Mouse (Mus musculus) CH12.LX (cell line): ENCODE measurements around the gene Adra1b. TPM values are rescaled to one million over a fixed set of nuclear protein-coding genes. Genes with fewer than 3 reads are reported as not detected.

Experiments used
- DNase-seq: peaks from one replicate; pipeline ENCODE4 v3.0.0-alpha.2; 2013; ENCODE audit errors: extremely low read depth
- H3K27ac ChIP-seq: 2 replicates; pipeline ENCODE4 v1.5.1; 2012; ENCODE audit warnings: low read depth, mild to moderate bottlenecking, control low read depth, moderate library complexity; ENCODE audit not compliant: insufficient read depth
- H3K27me3 ChIP-seq: replicated peaks from 2 replicates; pipeline ENCODE3; 2012; ENCODE audit warnings: inconsistent platforms
- H3K36me3 ChIP-seq, 2 experiments: replicated peaks in 1 of 2; 2 replicates each; pipeline versions ENCODE3 to v1.6.1; 2012; ENCODE audit warnings: inconsistent platforms in 1 of 2, low read length in 1 of 2, mild to moderate bottlenecking in 1 of 2, mixed read lengths in 1 of 2, moderate library complexity in 1 of 2; ENCODE audit not compliant: control insufficient read depth in 1 of 2, insufficient read depth in 1 of 2
- H3K4me1 ChIP-seq, 2 experiments: 2 replicates each; pipeline ENCODE4 v1.6.1; 2012; ENCODE audit warnings: inconsistent platforms in 1 of 2, moderate library complexity in 1 of 2; ENCODE audit not compliant: insufficient read depth in 2 of 2, control insufficient read depth in 1 of 2
- H3K4me2 ChIP-seq: 2 replicates; pipeline ENCODE4 v1.6.1; 2012; ENCODE audit warnings: low read depth, mild to moderate bottlenecking, control low read depth; ENCODE audit not compliant: poor library complexity, insufficient read depth, severe bottlenecking
- H3K4me3 ChIP-seq, 3 experiments: fragments of 150-350 bp in 1 of 3; sonication (generic) in 1 of 3; replicated peaks in 1 of 3; 2 replicates each; pipeline versions ENCODE3 to v1.5.1; 2011 to 2012; ENCODE audit warnings: low read depth in 2 of 3, low read length in 2 of 3, mild to moderate bottlenecking in 2 of 3, moderate library complexity in 2 of 3, control low read depth in 1 of 3, improper control_type of control experiment in 1 of 3, inconsistent platforms in 1 of 3, mixed read lengths in 1 of 3; ENCODE audit not compliant: poor library complexity in 1 of 3
- H3K79me2 ChIP-seq: replicated peaks from 2 replicates; pipeline ENCODE4 v1.6.1; 2012; ENCODE audit warnings: mild to moderate bottlenecking, moderate library complexity; ENCODE audit not compliant: control insufficient read depth, poor library complexity, insufficient read depth, severe bottlenecking; ENCODE audit errors: extremely low read depth
- H3K9ac ChIP-seq: 2 replicates; pipeline ENCODE4 v1.6.1; 2012; ENCODE audit warnings: low read depth, mild to moderate bottlenecking, control low read depth, moderate library complexity; ENCODE audit not compliant: insufficient read depth
- H3K9me3 ChIP-seq: replicated peaks from 2 replicates; pipeline ENCODE3; 2012; ENCODE audit warnings: low read length, inconsistent platforms, mixed read lengths
- CTCF ChIP-seq, 2 experiments: IDR thresholded peaks in 1 of 2; conservative IDR thresholded peaks in 1 of 2; 2 replicates each; pipeline ENCODE4 v1.5.1; 2011 to 2012; ENCODE audit warnings: low read depth in 2 of 2, low read length in 2 of 2, improper control_type of control experiment in 1 of 2, inconsistent platforms in 1 of 2, mild to moderate bottlenecking in 1 of 2, moderate library complexity in 1 of 2
- ELF1 ChIP-seq: IDR thresholded peaks from 2 replicates; pipeline ENCODE4 v1.6.1; 2014; ENCODE audit warnings: low read depth, mild to moderate bottlenecking, inconsistent platforms, low read length, improper control_type of control experiment
- ETS1 ChIP-seq: conservative IDR thresholded peaks from 2 replicates; pipeline ENCODE4 v1.6.1; 2012; ENCODE audit warnings: low read depth, mild to moderate bottlenecking, inconsistent platforms, low read length, improper control_type of control experiment, moderate library complexity
- GABPA ChIP-seq: IDR thresholded peaks from 2 replicates; pipeline ENCODE4 v1.6.1; 2012; ENCODE audit warnings: low read depth, low read length, improper control_type of control experiment, inconsistent platforms; ENCODE audit not compliant: insufficient replicate concordance
- HCFC1 ChIP-seq: IDR thresholded peaks from 2 replicates; pipeline ENCODE4 v1.6.1; 2012; ENCODE audit warnings: low read depth, mild to moderate bottlenecking, inconsistent platforms, low read length, improper control_type of control experiment
- IRF4 ChIP-seq: IDR thresholded peaks from 2 replicates; pipeline ENCODE4 v1.6.1; 2014; ENCODE audit warnings: low read depth, mild to moderate bottlenecking, inconsistent platforms, low read length, improper control_type of control experiment
- JUND ChIP-seq: conservative IDR thresholded peaks from 2 replicates; pipeline ENCODE4 v1.6.1; 2011; ENCODE audit warnings: low read depth, low read length, improper control_type of control experiment
- MAFK ChIP-seq: IDR thresholded peaks from 2 replicates; pipeline ENCODE4 v1.6.1; 2011; ENCODE audit warnings: low read length, improper control_type of control experiment; ENCODE audit not compliant: insufficient replicate concordance
- MAX ChIP-seq: IDR thresholded peaks from 2 replicates; pipeline ENCODE4 v1.6.1; 2011; ENCODE audit warnings: low read length, improper control_type of control experiment
- MAZ ChIP-seq: IDR thresholded peaks from 2 replicates; pipeline ENCODE4 v1.6.1; 2012; ENCODE audit warnings: low read depth, mild to moderate bottlenecking, inconsistent platforms, low read length, improper control_type of control experiment, moderate library complexity
- MEF2A ChIP-seq: IDR thresholded peaks from 2 replicates; pipeline ENCODE4 v1.6.1; 2014; ENCODE audit warnings: low read depth, mild to moderate bottlenecking, inconsistent platforms, low read length, improper control_type of control experiment, borderline replicate concordance
- MXI1 ChIP-seq: IDR thresholded peaks from 2 replicates; pipeline ENCODE4 v1.6.1; 2011; ENCODE audit warnings: mild to moderate bottlenecking, low read depth, low read length, improper control_type of control experiment
- MYC ChIP-seq: IDR thresholded peaks from 2 replicates; pipeline ENCODE4 v1.6.1; 2011; ENCODE audit warnings: low read depth, mild to moderate bottlenecking, improper control_type of control experiment, low read length
- NELFE ChIP-seq: IDR thresholded peaks from 2 replicates; pipeline ENCODE4 v1.6.1; 2011; ENCODE audit warnings: low read depth, low read length, improper control_type of control experiment
- NRF1 ChIP-seq: IDR thresholded peaks from 2 replicates; pipeline ENCODE4 v1.6.1; 2014; ENCODE audit warnings: low read depth, mild to moderate bottlenecking, inconsistent platforms, low read length, improper control_type of control experiment, moderate library complexity
- PAX5 ChIP-seq: IDR thresholded peaks from 2 replicates; pipeline ENCODE4 v1.6.1; 2012; ENCODE audit warnings: low read length, inconsistent platforms, mixed read lengths
- POLR2A ChIP-seq: IDR thresholded peaks from 2 replicates; pipeline ENCODE4 v1.6.1; 2011; ENCODE audit warnings: low read depth, mild to moderate bottlenecking, improper control_type of control experiment, low read length
- RCOR1 ChIP-seq: conservative IDR thresholded peaks from 2 replicates; pipeline ENCODE4 v1.6.1; 2012; ENCODE audit warnings: low read depth, mild to moderate bottlenecking, inconsistent platforms, low read length, improper control_type of control experiment
- SIN3A ChIP-seq: IDR thresholded peaks from 2 replicates; pipeline ENCODE4 v1.6.1; 2012; ENCODE audit warnings: low read length, improper control_type of control experiment, inconsistent platforms
- SMC3 ChIP-seq: IDR thresholded peaks from 2 replicates; pipeline ENCODE4 v1.6.1; 2011; ENCODE audit warnings: low read depth, low read length, improper control_type of control experiment
- TBP ChIP-seq: conservative IDR thresholded peaks from 2 replicates; pipeline ENCODE4 v1.6.1; 2011; ENCODE audit warnings: low read depth, low read length, improper control_type of control experiment
- TCF12 ChIP-seq: IDR thresholded peaks from 2 replicates; pipeline ENCODE4 v1.6.1; 2014; ENCODE audit warnings: low read depth, mild to moderate bottlenecking, inconsistent platforms, low read length, improper control_type of control experiment
- UBTF ChIP-seq: IDR thresholded peaks from 2 replicates; pipeline ENCODE4 v1.6.1; 2012; ENCODE audit warnings: low read depth, mild to moderate bottlenecking, inconsistent platforms, low read length, improper control_type of control experiment, moderate library complexity
- USF2 ChIP-seq: conservative IDR thresholded peaks from 2 replicates; pipeline ENCODE4 v1.6.1; 2011; ENCODE audit warnings: low read depth, low read length, improper control_type of control experiment
- ZC3H11A ChIP-seq: IDR thresholded peaks from 2 replicates; pipeline ENCODE4 v1.6.1; 2012; ENCODE audit warnings: low read depth, mild to moderate bottlenecking, inconsistent platforms, low read length, improper control_type of control experiment
- ZKSCAN1 ChIP-seq: IDR thresholded peaks from 2 replicates; pipeline ENCODE4 v1.6.1; 2012; ENCODE audit warnings: low read depth, inconsistent platforms, low read length, improper control_type of control experiment, borderline replicate concordance
- ZNF384 ChIP-seq: IDR thresholded peaks from 2 replicates; pipeline ENCODE4 v1.6.1; 2012; ENCODE audit warnings: low read depth, low read length, improper control_type of control experiment, inconsistent platforms
- dilution Hi-C: fragments of 300-500 bp; cut with MboI; formaldehyde crosslinking; loops from 2 replicates; pipeline ENCODE4 v1.14.3; 2020; ENCODE audit warnings: low sequenced_read_pairs; ENCODE audit not compliant: extremely low pct_unique_long_range_greater_than_20kb, extremely low pct_ligation_motif_present
- in situ Hi-C: fragments of 300-500 bp; cut with MboI; formaldehyde crosslinking; loops from 3 replicates; pipeline ENCODE4 v1.14.3; 2019; ENCODE audit warnings: low sequenced_read_pairs, low pct_ligation_motif_present, low pct_unique_long_range_greater_than_20kb, mixed read lengths
- polyA plus RNA-seq: library from polyadenylated mRNA; unstranded; fragments of >175 nt; gene quantifications from 2 replicates; pipeline ENCODE4 v1.2.1, GENCODE M21; 2012; ENCODE audit warnings: low read depth; ENCODE audit not compliant: insufficient read length
- total RNA-seq, 2 experiments: library from RNA; depleted of rRNA; stranded (reverse); fragments of 300-350 nt in 1 of 2; fragments of >200 nt in 1 of 2; gene quantifications; 2 replicates each; pipeline ENCODE4 v1.2.3; 2012 to 2014

Adra1b gene
- total and polyA plus RNA-seq, 3 experiments, result not detected

DNA sequence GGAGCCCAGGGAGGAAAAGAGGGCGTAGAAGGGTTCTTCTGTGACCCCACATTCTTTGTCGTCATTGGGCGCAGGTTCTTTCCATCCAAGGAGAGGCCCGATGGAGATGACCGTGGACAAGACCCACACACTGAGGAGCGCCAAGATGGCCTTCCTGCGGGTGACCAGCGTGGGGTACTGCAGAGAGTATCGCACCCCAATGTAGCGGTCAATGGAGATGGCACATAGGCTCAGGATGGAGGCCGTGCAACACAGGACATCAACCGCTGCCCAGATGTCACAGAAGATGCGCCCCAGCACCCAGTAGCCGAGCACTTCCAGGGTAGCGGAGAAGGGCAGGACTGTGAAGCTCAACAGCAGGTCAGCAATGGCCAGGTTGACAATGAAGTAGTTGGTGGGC, 65.6 kb downstream of the Adra1b start:
- dilution Hi-C loops (no loop called here), in situ Hi-C loops (no loop called here)
- no peak overlapping the region for H3K9ac ChIP-seq
- peaks cover 31% of the 10 kb centered on the region for H3K27me3 ChIP-seq
- H3K79me2 ChIP-seq, result no peaks in the 10 kb centered on the region
- no peaks in the 10 kb centered on the region for H3K36me3 ChIP-seq
- DNase-seq, result no peak
- TF ChIP-seq POLR2A, result no peak
- no peak for TF ChIP-seq MAFK
- no peak for TF ChIP-seq JUND
- TF ChIP-seq USF2, result no peak
- TF ChIP-seq ZC3H11A, result no peak
- TF ChIP-seq ETS1, result no peak
- TF ChIP-seq SIN3A, result no peak
- no peak for TF ChIP-seq PAX5
- TF ChIP-seq MAZ, result no peak
- no peak for TF ChIP-seq MEF2A
- no peak for TF ChIP-seq NELFE
- TF ChIP-seq ELF1, result no peak
- no peak for TF ChIP-seq UBTF
- no peak for TF ChIP-seq MXI1
- no peak for TF ChIP-seq ZKSCAN1
- TF ChIP-seq ZNF384, result no peak
- TF ChIP-seq IRF4, result no peak
- no peak overlapping the region for H3K4me2 ChIP-seq
- no peaks in the 10 kb centered on the region for H3K9me3 ChIP-seq
- no peaks in the 10 kb centered on the region; a peak in 1 of 4 replicates for H3K4me1 ChIP-seq
- H3K4me3 ChIP-seq, result no peak overlapping the region
- H3K27ac ChIP-seq, result no peak overlapping the region

- Histone ChIP-seq H3K9me3 (no peaks in the 10 kb centered on the region), H3K27me3 (peaks cover 31% of the 10 kb centered on the region), H3K36me3 (no peaks in the 10 kb centered on the region), H3K4me3 (no peak overlapping the region), H3K4me1 (no peaks in the 10 kb centered on the region; a peak in 1 of 4 replicates), H3K9ac (no peak overlapping the region), H3K79me2 (no peaks in the 10 kb centered on the region), H3K27ac (no peak overlapping the region), H3K4me2 (no peak overlapping the region)
- TF ChIP-seq IRF4, result no peak
- TF ChIP-seq TCF12, result no peak
- TF ChIP-seq MAX, result no peak
- TF ChIP-seq CTCF (conservative IDR thresholded peaks at IDR 0.05 in 1 of 2, IDR thresholded peaks at IDR 0.05 in 1 of 2; ENCODE audit: low read depth in 2 of 2, low read length in 2 of 2), result no peak
- TF ChIP-seq MYC, result no peak
- TF ChIP-seq MXI1, result no peak
- no peak for TF ChIP-seq POLR2A
- no peak for TF ChIP-seq HCFC1
- no peak for TF ChIP-seq NRF1
- TF ChIP-seq GABPA, result no peak
- no peak for TF ChIP-seq JUND
- TF ChIP-seq ZC3H11A, result no peak
- TF ChIP-seq SMC3, result no peak
- TF ChIP-seq TBP, result no peak
- no peak for TF ChIP-seq RCOR1
- no peak for DNase-seq
- in situ Hi-C loops, result no loop called here
- dilution Hi-C loops, result no loop called here
Observed at GRCm38 (mm10) chr11:43834531-43834930, 66.5 kb downstream of the Adra1b start.
